Mouse (Mus musculus) hematopoietic stem cell, adult 5-6 weeks (primary cell): ENCODE data around the gene Dnajb13. TPM values are rescaled to one million over a fixed set of nuclear protein-coding genes. Genes with fewer than 3 reads are reported as not detected.

ENCODE experiments used
- ATAC-seq, 2 experiments: fragments of 125-278 bp in 1 of 2; replicated peaks in 1 of 2; 2 replicates each; pipeline ENCODE4 v1.8.0; 2016 to 2017; ENCODE audit warnings: inconsistent platforms in 2 of 2, mild to moderate bottlenecking in 2 of 2, moderate number of reproducible peaks in 2 of 2, low read depth in 1 of 2, moderate TSS enrichment in 1 of 2; ENCODE audit not compliant: low FRiP score in 2 of 2, poor library complexity in 2 of 2, severe bottlenecking in 2 of 2, insufficient read depth in 1 of 2, low TSS enrichment in 1 of 2
- total RNA-seq: library from RNA; stranded (forward); fragments of 172-1452, 232-1000 nt; gene quantifications from 2 replicates; pipeline ENCODE4 v1.2.3, GENCODE M21; 2017

The Dnajb13 gene
- total RNA-seq, 1 experiment from 2014 or later = 0.25 TPM

GRCm38 (mm10) chr7:100522222-100522621, 7.5 kb upstream of the Dnajb13 start:
- no peak for ATAC-seq

DNA sequence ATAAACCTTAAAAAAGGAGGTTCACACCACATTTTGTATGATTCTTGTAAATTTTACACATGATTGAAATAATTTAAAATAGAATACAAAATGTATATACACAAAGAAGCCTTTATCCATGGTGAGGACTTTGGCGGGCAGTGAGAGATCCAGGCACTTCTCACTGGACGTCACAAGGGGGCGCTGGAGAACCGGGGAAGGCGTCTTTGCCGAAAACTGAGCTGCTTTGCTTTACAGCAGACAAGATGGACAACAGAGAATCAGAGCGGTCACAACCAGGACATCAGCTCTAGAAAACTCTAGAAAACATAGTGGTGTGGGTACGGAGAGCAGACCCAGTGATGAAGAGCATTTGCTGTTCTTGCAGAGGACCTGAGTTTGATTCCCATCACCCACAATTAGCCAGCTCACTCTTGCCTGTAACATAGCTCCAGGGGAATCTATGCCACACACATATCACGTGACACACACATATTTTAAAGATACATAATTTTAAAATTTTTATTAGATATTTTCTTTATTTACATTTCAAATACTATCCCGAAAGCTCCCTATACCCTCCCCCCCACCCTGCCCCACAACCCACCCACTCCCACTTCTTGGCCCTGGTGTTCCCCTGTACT, 6.0 kb upstream of the Dnajb13 start:
- ATAC-seq = peak; percentile 62 to 83

DNA sequence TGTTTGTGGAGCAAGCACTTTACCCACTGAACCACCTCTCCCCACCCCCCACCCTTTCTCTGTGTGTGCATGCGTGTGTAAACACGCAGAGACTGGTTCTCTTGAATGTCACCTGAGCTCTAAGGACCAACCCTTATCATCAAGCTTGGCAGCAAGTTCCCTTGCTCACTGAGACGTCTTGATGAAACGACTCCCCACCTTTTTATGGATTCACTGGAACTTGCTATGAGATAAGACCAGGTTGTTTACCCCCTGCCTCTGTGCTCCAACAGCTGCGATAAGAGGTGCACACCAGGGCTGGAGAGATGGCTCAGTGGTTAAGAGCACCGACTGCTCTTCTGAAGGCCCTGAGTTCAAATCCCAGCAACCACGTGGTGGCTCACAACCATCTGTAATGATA, 5.4 kb upstream of the Dnajb13 start:
- no peak for ATAC-seq

DNA sequence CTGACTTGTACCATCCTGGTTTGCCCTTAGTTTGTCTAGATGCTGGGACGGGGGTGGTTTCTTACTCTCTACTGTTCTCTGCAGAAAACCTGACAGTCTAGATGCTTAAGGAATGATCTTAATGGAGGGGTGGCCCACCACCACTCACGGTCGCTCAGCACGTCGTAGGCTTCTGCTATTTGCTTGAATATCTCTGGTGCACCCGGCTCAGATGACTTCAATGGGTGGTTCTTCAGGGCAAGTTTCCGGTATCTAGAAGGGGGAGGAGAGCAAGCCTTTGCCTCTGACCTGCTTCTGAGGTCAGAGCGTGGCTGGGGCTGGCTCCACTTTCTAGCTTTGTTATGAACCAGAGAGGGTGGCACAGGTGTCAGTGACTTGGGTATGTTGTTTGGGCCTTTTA, 3.2 kb downstream of the Dnajb13 start:
- ATAC-seq = no peak

- ATAC-seq = peak in 1 of 2 experiments; percentile 43; a peak in 1 of 4 replicates
These were observed 6.1 kb downstream of the Dnajb13 start for GRCm38 (mm10) chr7:100508670-100509069.

DNA sequence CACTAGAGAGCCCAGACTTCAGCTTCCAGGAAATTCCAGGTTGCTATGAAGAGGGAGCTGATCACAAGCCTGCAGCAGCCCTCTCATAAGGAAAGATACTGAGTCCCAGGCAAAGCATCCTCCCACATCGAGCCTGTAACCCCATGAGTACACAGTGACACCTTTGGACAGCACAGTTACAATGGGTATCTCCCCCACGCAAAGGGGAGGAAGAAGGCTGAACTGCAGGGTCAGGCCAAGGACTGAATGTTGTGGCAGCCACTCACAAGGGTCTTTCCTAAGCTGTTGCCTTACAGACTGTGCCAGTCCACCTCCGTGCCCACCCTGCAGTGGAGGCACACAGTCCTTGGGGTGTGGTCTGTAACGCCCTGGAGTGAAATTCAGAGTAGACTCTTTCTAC, 8.3 kb downstream of the Dnajb13 start:
- ATAC-seq = no peak

GRCm38 (mm10) chr7:100504740-100505487, 9.8 kb downstream of the Dnajb13 start:
- no peak for ATAC-seq

DNA sequence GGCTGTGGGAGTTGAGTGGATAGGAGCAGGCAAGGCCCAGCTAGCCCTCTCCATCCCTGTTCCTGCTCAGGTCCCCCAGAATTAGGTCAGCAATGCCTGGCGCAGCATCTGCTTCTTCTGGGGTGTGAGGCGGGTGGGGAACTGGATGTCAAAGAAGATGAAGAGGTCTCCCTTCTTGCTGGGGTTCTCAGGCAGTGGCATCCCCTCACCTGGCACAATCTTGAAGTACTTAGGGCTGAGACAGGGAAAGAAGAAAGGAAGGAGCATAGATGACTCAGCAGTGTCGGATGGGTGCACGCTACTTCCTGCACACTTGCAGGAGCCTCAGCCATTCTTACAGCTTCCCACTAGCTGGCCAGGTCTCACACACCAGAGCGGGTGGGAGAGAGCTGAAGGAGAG, 11.7 kb downstream of the Dnajb13 start:
- ATAC-seq = peak; percentile 32 to 57; a peak in 2 of 4 replicates

DNA sequence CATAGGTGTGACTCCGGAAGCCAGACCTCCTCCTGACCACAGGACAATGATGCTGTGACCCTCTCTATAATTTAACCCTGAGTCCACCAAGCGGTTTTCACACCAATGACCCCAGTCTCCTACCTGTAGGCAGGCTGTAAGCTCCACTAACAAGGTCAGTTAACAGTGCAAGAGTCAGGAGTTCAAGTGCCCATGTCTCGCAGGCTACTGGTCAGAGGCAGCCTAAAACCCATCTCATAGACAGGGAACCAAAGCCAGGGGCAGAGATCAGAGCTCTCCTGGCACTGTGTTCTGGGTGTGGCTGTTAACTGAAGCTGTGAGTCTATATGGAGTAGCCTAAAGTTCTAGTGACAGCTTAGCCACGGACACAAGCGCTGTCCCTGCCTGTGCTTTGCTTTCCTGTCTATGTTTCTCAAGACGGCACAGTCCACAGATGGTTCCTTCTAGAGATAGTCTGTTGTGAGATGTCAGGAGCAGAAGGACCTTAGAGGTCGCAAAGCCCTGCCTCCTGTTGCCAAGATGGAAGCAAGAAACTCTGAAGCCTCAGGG, 12.3 kb downstream of the Dnajb13 start:
- ATAC-seq = peak in 1 of 2 experiments; percentile 12; a peak in 2 of 4 replicates

DNA sequence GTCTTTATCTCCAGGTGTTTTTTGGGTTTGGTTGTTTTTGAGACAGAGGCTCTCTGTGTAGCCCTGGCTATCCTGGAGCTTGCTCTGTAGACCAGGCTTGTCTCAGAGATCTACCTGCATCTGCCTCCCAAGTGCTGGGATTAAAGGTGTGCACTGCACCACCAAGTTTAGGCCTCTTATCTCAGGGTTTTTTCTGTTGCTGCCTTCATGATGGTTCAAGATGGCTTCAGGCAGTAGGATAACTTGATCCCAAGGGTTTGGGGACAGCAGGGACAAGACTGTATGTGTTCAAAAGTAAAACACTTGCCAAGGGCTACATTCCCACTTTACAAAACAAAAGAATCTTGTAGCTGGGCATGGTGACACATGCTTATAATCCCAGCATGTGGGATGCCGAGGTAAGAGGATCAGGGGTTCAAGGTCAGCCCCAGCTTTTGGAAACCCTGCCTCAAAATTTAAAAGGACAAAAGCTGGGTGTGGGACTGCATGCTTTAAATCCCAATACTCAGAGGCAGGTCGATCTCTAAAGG, 12.9 kb downstream of the Dnajb13 start:
- ATAC-seq = no peak

GRCm38 (mm10) chr7:100501027-100501843, 13.5 kb downstream of the Dnajb13 start:
- no peak for ATAC-seq

DNA sequence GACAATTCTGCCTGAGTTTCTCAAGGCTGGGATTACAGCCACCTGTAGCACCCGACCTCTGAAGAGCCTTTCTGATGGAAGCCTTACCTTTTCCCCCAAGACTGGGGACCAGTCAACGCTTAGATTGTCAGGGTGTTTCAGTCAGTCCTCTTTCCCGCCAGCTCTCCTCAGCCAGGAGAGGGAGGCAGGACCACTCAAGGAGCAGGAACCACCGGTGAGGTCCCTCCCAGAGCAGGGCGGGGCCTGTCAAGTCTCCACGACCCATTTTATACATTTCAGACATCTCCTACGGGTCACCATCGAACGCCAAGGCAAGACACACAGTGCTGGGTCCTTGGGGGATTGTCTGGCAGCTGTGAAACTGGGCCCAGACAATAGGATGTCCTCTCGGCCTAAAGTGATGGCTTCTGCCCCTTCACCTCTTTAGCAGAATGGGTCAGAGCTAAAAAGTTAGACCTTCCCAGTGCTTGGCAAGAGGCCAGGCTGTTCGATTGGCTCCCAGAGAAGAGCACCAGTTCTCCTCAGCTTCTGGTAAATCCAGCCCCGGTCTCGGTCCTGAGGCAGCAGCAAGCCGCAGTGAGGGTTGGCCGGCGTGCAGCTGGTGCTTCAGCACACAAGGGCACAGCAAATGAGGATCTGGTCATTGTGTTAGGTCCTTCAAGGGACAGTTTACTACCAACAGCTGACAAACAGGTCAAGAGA, 14.3 kb downstream of the Dnajb13 start:
- no peak for ATAC-seq

DNA sequence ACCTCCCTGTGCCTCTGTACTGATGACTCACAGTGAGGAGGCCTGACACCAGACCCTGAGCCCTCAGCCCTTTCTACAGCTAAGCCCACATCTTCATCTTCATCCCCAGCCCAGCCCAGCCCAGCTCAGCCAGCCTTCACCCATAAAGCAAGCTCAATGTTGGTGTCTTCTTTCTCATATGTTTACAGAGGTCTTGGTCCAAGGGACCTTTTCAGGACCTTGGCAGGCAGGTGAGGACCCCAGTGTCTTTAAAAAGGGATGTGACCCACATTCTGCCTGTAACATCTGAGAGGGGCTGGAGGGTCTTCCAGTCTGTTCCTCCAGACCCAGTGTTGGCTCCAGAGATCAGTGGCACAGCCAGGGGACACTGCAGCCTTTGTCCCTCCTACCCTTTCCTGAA, 15.3 kb downstream of the Dnajb13 start:
- no peak for ATAC-seq

DNA sequence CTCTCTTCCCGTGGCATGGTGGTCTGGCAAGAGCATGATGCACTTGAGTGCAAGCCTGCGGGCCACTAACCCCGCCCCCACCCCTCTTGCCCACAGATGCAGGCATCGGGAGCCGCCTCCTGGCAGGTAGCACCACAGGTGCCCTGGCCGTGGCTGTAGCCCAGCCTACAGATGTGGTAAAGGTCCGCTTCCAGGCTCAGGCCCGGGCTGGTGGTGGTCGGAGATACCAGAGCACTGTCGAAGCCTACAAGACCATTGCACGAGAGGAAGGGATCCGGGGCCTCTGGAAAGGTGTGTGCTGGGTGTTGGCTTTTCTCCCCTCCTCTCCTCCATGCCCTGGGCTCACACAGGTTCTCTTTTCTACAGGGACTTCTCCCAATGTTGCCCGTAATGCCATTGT, 16.8 kb downstream of the Dnajb13 start:
- ATAC-seq = no peak

GRCm38 (mm10) chr7:100497402-100497801, 17.4 kb downstream of the Dnajb13 start:
- ATAC-seq = no peak

DNA sequence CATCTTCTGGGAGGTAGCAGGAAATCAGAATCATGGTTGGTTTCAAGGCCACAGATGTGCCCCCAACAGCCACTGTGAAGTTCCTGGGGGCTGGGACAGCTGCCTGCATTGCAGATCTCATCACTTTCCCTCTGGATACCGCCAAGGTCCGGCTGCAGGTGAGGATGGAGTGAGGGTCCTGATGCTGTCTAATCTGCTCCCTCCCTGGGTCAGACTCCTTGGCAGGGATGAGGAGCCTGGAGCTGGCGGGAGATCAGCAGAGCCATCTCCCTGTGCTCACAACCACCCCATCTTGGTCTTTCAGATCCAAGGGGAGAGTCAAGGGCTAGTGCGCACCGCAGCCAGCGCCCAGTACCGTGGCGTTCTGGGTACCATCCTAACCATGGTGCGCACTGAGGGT, 18.0 kb downstream of the Dnajb13 start:
- no peak for ATAC-seq

DNA sequence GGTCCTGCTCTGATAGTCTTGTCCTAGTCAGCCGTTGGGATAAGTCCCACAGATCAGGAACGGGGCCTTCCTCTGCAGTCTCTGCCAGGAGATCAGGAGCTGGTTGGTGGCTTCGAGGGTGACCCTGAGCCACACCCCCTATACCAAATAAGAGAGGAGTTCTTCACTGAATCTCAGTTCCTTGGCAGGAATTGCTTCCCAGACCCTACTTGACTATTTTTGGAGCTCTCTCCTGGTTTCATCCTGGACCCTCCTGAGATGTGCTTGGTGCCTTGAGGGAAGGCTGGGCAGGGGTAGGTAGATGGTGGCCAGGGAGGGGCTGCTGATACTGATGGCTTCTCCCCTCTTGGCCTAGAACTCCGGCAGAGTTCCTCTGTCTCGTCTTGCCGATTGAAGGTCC, 18.4 kb downstream of the Dnajb13 start:
- ATAC-seq = no peak
